Mouse (Mus musculus): ENCODE results near the gene Lpin1. TPM values are rescaled to one million over a fixed set of nuclear protein-coding genes. Genes with fewer than 3 reads are reported as not detected.

Gene Lpin1
- 6.2 and 7.0 TPM in 2 replicates for total RNA-seq (2023)

GRCm38 (mm10) chr12:16610936-16611335 is at the start of gene Lpin1:
Gene Lpin1 (minus strand): TSS chr12:16610966.

GRCm38 (mm10) chr12:16653332-16654093 is 42.7 kb upstream of the Lpin1 start, which contains the start of gene Ntsr2:
Gene Ntsr2 (plus strand): TSS chr12:16653382.

Other genes starting within 250 kb of the Lpin1 start
- not detected in 2 replicates for gene Ntsr2, start 42.4 kb upstream of the Lpin1 start, total RNA-seq (2023)
- not detected in 2 replicates for gene Greb1, start 189.9 kb upstream of the Lpin1 start, total RNA-seq (2023)
- gene E2f6, start 200.0 kb upstream of the Lpin1 start, total RNA-seq (2023): 8.0 and 11.5 TPM in 2 replicates